Mouse (Mus musculus): ENCODE results near the gene Ddb2. TPM values are rescaled to one million over a fixed set of nuclear protein-coding genes. Genes with fewer than 3 reads are reported as not detected.
A peak's percentile ranks its signal among the peaks of the same experiment; 100 is the strongest.

The Ddb2 gene
- total RNA-seq (2015; ENCODE audit: low replicate concordance) (9.0 and 9.6 TPM in 2 replicates), total RNA-seq (2017; ENCODE audit: low replicate concordance) (4.6 and 7.6 TPM in 2 replicates)

DNA sequence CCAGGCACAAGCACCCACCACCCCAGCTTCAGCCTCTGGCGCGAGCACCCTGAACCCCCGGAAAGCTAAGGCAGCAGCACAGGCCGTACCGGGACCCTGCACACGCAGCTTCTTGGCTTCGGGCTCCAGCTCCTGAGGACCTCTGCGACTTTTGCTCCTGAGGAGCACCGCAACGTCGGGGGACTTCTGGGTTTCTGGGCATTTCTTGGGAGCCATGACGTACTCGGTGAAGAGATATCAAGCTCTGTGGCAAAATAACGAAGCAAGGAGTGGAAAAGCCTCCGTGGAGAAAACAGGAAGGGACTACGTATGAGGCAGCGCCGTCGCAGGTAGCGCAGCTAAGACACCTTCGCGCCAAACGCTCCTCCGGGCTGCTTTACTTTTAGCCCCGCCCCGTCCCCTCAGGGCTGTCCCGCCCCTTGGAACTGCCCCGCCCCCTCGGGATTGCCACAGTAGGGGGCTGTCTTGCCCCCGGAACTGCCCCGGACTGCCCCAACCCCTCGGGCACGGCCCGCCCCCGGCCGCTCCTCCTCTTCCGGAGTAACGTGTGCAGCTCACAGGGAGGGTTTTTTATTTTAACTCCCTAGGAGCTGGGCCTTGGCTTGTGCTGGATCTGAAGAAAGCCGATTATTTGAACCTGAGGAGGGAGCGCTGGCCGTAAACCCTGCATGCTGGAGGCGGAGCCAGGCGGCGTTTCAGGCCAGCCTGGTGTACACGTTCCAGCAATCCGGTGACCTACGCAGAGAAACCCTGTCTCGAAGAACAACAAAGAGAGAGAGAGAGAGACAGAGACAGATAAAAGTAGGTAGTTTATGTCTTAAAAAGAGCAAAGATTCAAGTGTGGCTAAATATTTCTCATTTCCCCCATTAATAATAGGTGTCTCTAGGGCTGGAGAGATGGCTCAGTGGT, at the start of gene Ddb2:
Gene Ddb2, minus strand, starts transcription at position 382 of the 910 bp plus-strand sequence.
- peak; percentile 96 for ATAC-seq (replicated peaks; ENCODE audit: low FRiP score, poor library complexity, severe bottlenecking)

DNA sequence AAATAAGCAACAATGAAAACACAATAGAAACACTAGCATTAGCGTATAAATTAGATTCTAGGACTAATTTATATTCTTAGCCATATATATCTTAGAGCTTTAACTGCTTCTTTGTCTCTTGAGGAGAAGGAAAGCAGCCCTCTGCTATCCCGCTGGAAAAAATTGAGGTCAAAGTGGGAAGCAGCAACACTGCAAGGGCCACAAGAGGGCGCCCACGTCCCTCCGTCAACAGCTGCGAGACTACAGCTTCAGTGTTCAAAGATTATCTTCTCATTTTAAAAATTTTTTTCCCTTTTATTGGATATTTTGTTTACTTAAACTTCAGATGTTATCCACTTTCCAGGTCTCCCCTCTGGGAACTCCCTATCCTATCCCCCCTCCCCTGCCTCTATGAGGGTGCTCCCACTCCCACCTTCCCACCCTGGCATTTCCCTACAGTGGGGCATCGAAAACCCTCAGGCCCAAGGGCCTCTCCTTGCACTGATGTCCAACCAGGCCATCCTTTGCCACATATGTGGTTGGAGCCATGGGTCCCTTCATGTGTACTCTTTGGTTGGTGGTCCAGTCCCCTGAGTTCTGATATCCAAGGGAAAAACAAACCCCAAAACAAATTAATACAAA, 49.2 kb upstream of the Ddb2 start:
- ATAC-seq (replicated peaks; ENCODE audit: low FRiP score, poor library complexity, severe bottlenecking) = peak; percentile 64

GRCm38 (mm10) chr2:91284375-91285199, 47.8 kb upstream of the Ddb2 start:
- no peak for ATAC-seq (replicated peaks; ENCODE audit: low FRiP score, poor library complexity, severe bottlenecking)

GRCm38 (mm10) chr2:91283972-91284371, 47.2 kb upstream of the Ddb2 start:
- ATAC-seq (replicated peaks; ENCODE audit: low FRiP score, poor library complexity, severe bottlenecking) = no peak

DNA sequence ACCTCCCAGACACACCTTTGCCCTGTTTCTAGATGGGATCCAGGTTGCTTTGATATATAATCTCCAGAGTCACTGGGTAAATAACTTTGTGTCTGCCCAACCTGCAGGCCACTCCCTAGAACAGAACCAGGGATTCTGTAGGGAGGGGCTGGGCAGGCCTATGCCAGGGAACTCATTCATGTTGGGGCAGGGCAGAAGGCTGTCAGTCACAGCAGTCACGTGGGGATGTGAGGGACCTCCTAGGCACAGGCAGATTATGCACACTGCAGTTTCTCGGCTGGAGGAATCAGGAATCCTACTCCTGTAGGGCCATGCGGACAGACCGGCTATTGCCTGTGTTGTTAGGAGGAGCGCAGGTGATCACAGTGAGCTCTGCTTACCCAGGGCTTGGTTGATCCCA, 44.6 kb upstream of the Ddb2 start:
- ATAC-seq (replicated peaks; ENCODE audit: low FRiP score, poor library complexity, severe bottlenecking) = no peak

- no peak for ATAC-seq (replicated peaks; ENCODE audit: low FRiP score, poor library complexity, severe bottlenecking)
These were observed 42.6 kb upstream of the Ddb2 start for GRCm38 (mm10) chr2:91279372-91279755.

DNA sequence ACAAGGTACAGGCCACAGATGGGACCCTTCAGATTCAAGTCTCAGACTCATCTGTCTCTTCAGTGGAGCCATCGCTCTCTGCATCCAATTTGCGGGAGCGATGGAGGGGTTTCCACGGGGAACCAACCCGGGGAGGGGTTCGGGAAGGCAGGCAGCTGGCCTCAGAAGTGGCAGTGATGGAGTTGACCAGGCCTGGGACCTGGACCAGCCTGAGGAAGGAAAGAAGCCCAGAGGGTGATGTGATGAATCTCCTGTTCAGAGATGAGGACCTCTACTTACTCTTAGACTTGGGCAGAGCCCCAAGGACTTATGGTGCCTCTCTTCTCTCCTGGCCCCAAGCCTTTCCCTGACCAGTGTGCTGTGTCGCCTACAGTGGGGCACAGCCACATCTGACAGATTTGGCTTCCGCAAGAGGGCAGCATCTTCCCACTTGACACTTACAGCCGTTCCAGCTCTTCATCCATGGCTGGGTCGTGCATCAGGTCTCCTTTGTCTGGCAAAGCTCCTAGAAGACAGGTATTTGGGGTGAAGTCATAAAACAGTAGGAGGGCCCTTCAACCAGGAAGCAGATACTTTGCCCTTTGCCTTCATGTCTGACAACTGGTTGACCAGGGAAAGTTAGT, 42.1 kb upstream of the Ddb2 start:
- no peak for ATAC-seq (replicated peaks; ENCODE audit: low FRiP score, poor library complexity, severe bottlenecking)

DNA sequence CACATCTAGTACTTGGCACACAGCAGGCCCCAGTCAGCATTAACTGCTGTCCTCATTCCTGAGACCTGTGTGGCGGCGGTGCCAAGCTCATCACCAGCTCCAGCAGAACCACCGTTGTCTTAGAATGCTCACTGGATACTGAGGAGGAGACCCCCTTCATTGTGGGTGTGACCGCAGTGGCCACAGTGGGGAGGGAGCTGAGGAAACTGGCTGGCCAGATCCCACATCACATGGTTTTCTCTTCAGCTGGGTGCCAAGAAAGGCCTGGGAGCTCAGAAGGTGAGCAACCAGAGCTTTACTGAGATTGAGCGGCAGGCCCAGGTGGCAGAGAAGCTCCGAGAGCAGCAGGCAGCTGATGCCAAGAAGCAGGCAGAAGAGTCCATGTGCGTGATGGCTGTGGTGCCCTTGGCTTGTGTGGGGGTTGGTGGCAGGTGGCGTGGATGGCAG, 32.9 kb upstream of the Ddb2 start:
- ATAC-seq (replicated peaks; ENCODE audit: low FRiP score, poor library complexity, severe bottlenecking) = no peak

- no peak for ATAC-seq (replicated peaks; ENCODE audit: low FRiP score, poor library complexity, severe bottlenecking)
These were observed 31.9 kb upstream of the Ddb2 start for GRCm38 (mm10) chr2:91268706-91269105.

- ATAC-seq (replicated peaks; ENCODE audit: low FRiP score, poor library complexity, severe bottlenecking) = no peak
These were observed 31.3 kb upstream of the Ddb2 start for GRCm38 (mm10) chr2:91268042-91268441.

DNA sequence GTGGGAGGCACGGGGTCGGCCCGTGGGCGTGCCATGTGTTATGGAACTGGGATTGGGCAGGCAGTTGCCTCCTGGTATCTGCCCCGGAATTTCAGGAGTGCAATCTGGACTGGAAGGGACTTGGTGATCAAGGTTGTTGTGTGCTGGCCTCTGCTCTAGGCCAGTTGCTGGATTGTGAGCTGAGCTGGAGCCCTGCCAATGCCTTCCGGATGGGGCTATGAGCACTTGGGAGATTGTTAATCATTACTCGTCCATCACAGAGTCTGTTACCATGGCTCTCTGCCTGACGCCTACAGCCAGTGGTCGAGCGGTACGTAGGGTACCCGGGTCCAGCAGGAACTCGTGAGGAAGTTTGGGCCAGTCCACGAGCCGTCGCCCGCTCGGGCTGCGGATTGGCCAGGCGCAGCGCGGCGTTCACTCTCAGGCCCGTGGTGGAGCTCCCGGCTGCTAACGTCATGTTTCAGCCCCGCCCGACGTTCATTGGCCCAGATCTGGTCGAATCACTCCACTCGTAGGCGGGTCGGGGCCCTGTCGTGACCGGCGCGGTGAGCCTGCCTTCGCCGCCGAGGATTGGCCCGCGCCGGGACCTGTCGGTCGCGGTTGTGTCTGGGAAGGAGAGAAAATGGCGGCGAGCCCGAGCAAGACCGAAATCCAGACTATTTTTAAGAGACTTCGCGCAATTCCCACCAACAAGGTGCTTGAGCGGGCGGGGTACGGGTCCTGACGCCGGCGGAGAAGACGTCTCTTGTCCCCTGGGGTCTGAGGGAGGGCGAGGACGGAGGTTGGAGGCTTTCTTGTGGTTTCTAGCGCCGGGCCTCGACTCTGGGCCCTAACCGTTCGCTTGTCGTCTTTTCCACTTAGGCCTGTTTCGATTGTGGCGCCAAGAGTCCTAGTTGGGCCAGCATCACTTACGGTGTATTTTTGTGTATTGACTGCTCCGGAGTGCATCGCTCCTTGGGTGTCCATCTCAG, 28.2 kb upstream of the Ddb2 start, which contains the start of gene Arfgap2:
Gene Arfgap2, plus strand, starts transcription at position 264 of the 971 bp plus-strand sequence.
- peak; percentile 95 for ATAC-seq (replicated peaks; ENCODE audit: low FRiP score, poor library complexity, severe bottlenecking)

- no peak for ATAC-seq (replicated peaks; ENCODE audit: low FRiP score, poor library complexity, severe bottlenecking)
These were observed 27.2 kb upstream of the Ddb2 start for GRCm38 (mm10) chr2:91263692-91264660.

DNA sequence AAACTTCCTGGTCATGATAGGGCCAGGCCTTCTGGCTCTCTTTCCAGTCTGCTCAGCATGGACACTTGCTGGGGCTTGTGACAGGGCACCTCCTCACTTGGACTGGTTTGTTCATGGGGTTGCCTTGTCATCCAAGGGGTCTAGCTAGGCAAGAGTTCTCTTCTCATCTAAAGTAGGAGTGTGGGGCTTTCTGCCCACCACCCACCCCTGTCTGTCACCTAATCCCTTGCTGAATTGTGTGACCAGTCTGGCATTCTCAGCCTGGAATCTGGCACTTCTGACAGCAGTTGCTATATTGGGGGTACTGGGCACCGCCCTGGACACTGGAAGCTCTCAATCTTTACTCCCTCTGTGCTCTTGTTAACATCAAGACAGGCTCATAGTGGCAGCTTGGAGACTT, 22.7 kb upstream of the Ddb2 start:
- no peak for ATAC-seq (replicated peaks; ENCODE audit: low FRiP score, poor library complexity, severe bottlenecking)

GRCm38 (mm10) chr2:91258830-91259229, 22.0 kb upstream of the Ddb2 start:
- no peak for ATAC-seq (replicated peaks; ENCODE audit: low FRiP score, poor library complexity, severe bottlenecking)

DNA sequence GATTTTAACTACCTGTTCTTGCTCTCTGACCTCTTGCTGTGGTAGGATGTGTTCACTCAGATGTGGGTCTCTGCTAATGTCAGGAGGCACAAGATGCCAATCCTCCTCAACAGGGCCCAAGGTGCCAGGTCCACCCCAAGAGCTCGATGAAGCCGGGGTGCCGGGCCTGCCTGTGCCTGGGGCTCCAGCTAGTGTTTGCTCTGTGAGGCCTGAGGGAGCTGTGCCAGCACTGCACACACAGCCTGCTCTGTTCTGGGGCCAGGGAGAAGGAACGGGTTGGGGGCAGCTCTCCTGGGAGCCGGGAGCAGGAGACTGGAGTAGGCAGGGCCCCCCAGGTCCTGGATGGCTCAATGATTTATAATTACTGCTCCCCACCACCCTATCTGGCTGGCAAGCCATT, 21.3 kb upstream of the Ddb2 start:
- ATAC-seq (replicated peaks; ENCODE audit: low FRiP score, poor library complexity, severe bottlenecking) = no peak

DNA sequence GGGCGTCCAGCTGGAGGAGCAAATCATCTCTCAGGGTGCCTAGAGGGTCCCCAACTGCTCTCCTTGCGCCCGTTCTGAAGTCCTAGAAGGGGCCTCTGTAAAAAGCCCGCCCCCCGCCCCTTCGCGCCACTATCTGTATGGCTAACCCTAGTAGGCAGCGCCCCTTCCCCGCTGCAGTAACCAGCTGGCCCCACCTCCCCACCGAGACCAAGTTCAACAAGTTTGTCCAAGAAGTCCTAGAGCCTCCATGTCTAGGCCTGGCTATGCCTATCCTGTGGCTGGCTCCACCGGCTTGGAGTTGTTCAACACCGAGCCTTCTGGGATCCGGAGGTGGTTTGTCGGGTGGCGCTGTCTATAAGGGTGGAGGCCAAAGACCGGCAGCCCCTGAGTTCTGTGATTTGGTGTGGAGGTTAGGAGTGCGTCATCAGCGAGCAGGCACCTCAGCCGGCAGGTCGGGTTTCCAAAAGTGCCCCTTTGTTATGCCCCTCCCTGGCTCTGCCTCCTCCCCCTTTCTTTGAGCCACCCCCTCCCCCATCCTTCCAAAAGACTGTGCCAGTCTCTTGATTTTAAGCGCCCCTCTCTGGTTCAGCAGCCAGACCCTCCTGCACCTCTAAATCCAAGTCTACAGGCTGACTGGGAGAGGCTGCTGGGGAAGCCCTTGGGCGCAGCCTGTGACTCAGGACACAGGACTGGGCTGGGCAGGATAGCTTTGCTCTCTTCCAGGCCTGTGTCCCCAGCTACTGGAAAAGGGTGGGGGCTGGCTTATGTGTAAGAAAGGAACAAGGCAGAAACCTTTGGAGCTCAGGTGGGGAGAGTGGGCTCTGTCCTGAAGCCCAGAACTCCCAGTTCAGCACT, 20.6 kb upstream of the Ddb2 start:
- no peak for ATAC-seq (replicated peaks; ENCODE audit: low FRiP score, poor library complexity, severe bottlenecking)

Data from erythroid progenitor cell, adult 5-6 weeks (primary cell).